Mouse (Mus musculus) G1E (cell line): Measurements from ENCODE around the gene Gfi1b. TPM values are rescaled to one million over a fixed set of nuclear protein-coding genes. Genes with fewer than 3 reads are reported as not detected.
A peak's percentile ranks its signal among the peaks of the same experiment; 100 is the strongest.

Experiments used
- ATAC-seq: 2 replicates; pipeline ENCODE4 v1.8.0; 2016; ENCODE audit warnings: mild to moderate bottlenecking; ENCODE audit not compliant: insufficient number of reproducible peaks, poor library complexity, low FRiP score, severe bottlenecking; ENCODE audit errors: extremely low read depth
- DNase-seq: peaks from one replicate; pipeline ENCODE4 v3.0.0; 2012; ENCODE audit warnings: low spot score
- H3K27me3 ChIP-seq: 2 replicates; pipeline ENCODE4 v1.6.1; 2012; ENCODE audit warnings: mild to moderate bottlenecking, low read length, inconsistent platforms; ENCODE audit not compliant: insufficient read depth
- H3K36me3 ChIP-seq: replicated peaks from 2 replicates; pipeline ENCODE3; 2012; ENCODE audit warnings: mild to moderate bottlenecking, inconsistent platforms
- H3K4me1 ChIP-seq: 2 replicates; pipeline ENCODE4 v1.6.1; 2012; ENCODE audit warnings: low read depth, low read length, inconsistent platforms, mixed read lengths; ENCODE audit not compliant: insufficient read depth
- H3K4me3 ChIP-seq: 2 replicates; pipeline ENCODE4 v1.5.1; 2012; ENCODE audit warnings: low read depth, mild to moderate bottlenecking, inconsistent platforms, low read length, moderate library complexity, mixed read lengths
- H3K9me3 ChIP-seq: replicated peaks from 2 replicates; pipeline ENCODE4 v1.6.1; 2012; ENCODE audit warnings: inconsistent platforms
- CTCF ChIP-seq: IDR thresholded peaks from 2 replicates; pipeline ENCODE4 v1.5.1; 2012; ENCODE audit warnings: low read depth, low read length, inconsistent platforms, mixed read lengths
- GATA1 ChIP-seq: IDR thresholded peaks from 2 replicates; pipeline ENCODE4 v1.6.1; 2012; ENCODE audit warnings: borderline replicate concordance, low read length, inconsistent platforms, mixed read lengths
- GATA2 ChIP-seq: IDR thresholded peaks from 2 replicates; pipeline ENCODE4 v1.6.1; 2012; ENCODE audit warnings: low read depth, low read length, inconsistent platforms, borderline replicate concordance
- POLR2AphosphoS5 ChIP-seq: IDR thresholded peaks from 2 replicates; pipeline ENCODE4 v1.6.1; 2012; ENCODE audit warnings: low read depth, low read length, inconsistent platforms; ENCODE audit not compliant: insufficient replicate concordance
- TAL1 ChIP-seq: conservative IDR thresholded peaks from 2 replicates; pipeline ENCODE4 v1.6.1; 2012; ENCODE audit warnings: low read depth, low read length, inconsistent platforms, mixed read lengths
- polyA plus RNA-seq: library from polyadenylated mRNA; stranded (reverse); fragments of >175 nt; gene quantifications from 2 replicates; pipeline ENCODE4 v1.2.3, GENCODE M21; 2012
- total RNA-seq, 2 experiments: library from RNA; stranded (forward) in 1 of 2; stranded (reverse) in 1 of 2; fragments of 200-1000 nt in 1 of 2; fragments of >200 nt in 1 of 2; fragmentation: Nextera tagmentation in 1 of 2; gene quantifications; 2 replicates each; pipeline ENCODE4 v1.2.3; 2014 to 2017

Gene Gfi1b
- total and polyA plus RNA-seq, 3 experiments: 104 to 739 (median 537) TPM

DNA sequence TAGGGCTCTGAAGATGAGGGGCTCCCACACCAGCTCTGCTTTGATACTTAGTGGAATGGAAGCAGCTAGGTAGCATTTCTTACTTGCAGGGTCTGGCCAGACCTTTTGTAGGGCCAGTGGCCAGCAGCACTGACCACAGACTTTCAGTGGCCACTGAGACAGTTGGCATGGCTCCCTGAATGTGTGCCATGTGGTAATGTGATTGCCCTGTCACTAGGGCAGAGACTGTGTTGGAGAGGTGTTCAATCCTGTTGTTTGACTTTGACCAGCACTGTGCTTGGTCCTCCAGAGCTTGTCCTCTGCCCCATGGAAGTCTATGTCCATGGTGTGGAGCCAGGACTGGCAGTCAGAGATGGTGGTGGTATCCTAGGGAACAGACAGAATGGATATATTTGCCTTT is 28.7 kb upstream of the Gfi1b start:
- no peaks in the 10 kb centered on the region for H3K9me3 ChIP-seq
- TF ChIP-seq CTCF: no peak
- TF ChIP-seq TAL1: no peak
- TF ChIP-seq GATA2: no peak
- TF ChIP-seq GATA1: no peak
- H3K4me3 ChIP-seq: no peak overlapping the region
- ATAC-seq (no peak), DNase-seq (no peak)
- H3K36me3 ChIP-seq: peaks cover 39% of the 10 kb centered on the region
- H3K27me3 ChIP-seq: no peaks in the 10 kb centered on the region
- peaks cover 26% of the 10 kb centered on the region for H3K4me1 ChIP-seq

DNA sequence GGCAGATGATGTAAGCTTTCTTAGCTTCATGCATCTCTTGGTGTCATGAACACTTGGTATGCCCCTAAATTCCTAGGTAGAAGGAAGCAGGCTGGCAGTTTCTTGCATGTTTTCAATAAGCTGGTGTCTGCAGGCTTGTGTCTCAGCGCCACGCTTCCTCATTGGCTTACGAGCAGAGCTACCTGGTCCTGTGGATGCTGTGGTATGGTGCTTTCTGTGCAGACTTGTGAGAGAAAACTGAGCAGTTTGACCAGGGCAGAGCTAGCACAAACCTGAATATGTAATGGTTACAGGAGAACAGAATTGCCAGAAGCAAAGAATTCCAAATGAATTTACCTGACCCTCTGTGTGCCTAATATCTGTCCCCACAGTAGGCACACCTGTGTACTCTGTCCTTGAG is 21.3 kb upstream of the Gfi1b start:
- Histone ChIP-seq H3K4me3 (no peak overlapping the region), H3K9me3 (no peaks in the 10 kb centered on the region), H3K4me1 (peaks cover 54% of the 10 kb centered on the region), H3K27me3 (no peaks in the 10 kb centered on the region), H3K36me3 (peaks cover 11% of the 10 kb centered on the region)
- ATAC-seq (no peak), DNase-seq (no peak)
- TF ChIP-seq POLR2AphosphoS5: no peak
- TF ChIP-seq GATA2: no peak
- no peak for TF ChIP-seq CTCF
- no peak for TF ChIP-seq GATA1
- no peak for TF ChIP-seq TAL1

GRCm38 (mm10) chr2:28641435-28641941 is 19.7 kb upstream of the Gfi1b start:
- peaks cover 10% of the 10 kb centered on the region for H3K36me3 ChIP-seq
- H3K27me3 ChIP-seq: no peaks in the 10 kb centered on the region; the same call in 1 of the 2 replicates
- peaks cover 53% of the 10 kb centered on the region for H3K4me1 ChIP-seq
- ATAC-seq (no peak), DNase-seq (no peak)
- no peaks in the 10 kb centered on the region for H3K9me3 ChIP-seq
- H3K4me3 ChIP-seq: peak overlapping the region; percentile 90
- TF ChIP-seq POLR2AphosphoS5: no peak
- TF ChIP-seq CTCF: no peak
- TF ChIP-seq GATA2: no peak
- TF ChIP-seq TAL1: no peak
- TF ChIP-seq GATA1: no peak

- ATAC-seq: peak; percentile 76
- no peaks in the 10 kb centered on the region for H3K9me3 ChIP-seq
These were observed 19.0 kb upstream of the Gfi1b start, which contains the start of gene Tsc1 for GRCm38 (mm10) chr2:28640461-28641424. Tsc1 (plus strand) TSS chr2:28641228.

DNA sequence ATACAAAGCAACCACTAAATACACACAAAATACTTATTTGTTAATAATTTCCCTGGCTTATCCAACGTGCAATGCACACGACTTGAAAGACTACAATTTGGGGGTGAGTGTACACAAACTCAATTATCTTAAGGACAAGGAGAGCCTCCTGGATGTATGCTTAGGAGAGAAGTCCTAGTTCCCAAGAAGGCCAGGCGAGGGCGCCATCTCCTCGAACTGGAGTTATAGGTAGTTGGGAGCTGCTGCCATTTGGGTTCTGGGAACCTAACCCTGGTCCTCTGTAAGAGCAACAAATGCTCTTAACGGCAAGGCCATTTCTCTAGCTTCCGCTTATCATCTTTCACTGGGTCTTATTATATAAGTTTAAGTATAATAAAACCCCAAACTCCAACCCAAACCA is 18.0 kb upstream of the Gfi1b start:
- ATAC-seq (no peak), DNase-seq (no peak)
- Histone ChIP-seq H3K36me3 (peaks cover 4% of the 10 kb centered on the region), H3K4me3 (no peak overlapping the region), H3K9me3 (no peaks in the 10 kb centered on the region), H3K27me3 (no peaks in the 10 kb centered on the region; the same call in 1 of the 2 replicates), H3K4me1 (peaks cover 39% of the 10 kb centered on the region)
- TF ChIP-seq TAL1: no peak
- peak; percentile 11; the same call in 1 of the 2 replicates for TF ChIP-seq CTCF

More at GRCm38 (mm10) chr2:28640461-28641424, 19.0 kb upstream of the Gfi1b start, which contains the start of gene Tsc1:
- TF ChIP-seq CTCF (no peak), GATA1 (no peak), GATA2 (no peak)
- H3K4me1 ChIP-seq: peaks cover 47% of the 10 kb centered on the region
- DNase-seq: peak; percentile 94
- H3K4me3 ChIP-seq: peak within 1 kb of the TSS; percentile 90
- H3K27me3 ChIP-seq: no peaks in the 10 kb centered on the region; the same call in 1 of the 2 replicates
- peaks cover 4% of the 10 kb centered on the region for H3K36me3 ChIP-seq

GRCm38 (mm10) chr2:28638886-28639285 is 17.1 kb upstream of the Gfi1b start:
- H3K27me3 ChIP-seq: no peaks in the 10 kb centered on the region; the same call in none of the 2 replicates
- H3K4me1 ChIP-seq: peaks cover 35% of the 10 kb centered on the region
- ATAC-seq (no peak), DNase-seq (no peak)
- no peak for TF ChIP-seq CTCF
- TF ChIP-seq TAL1: no peak
- TF ChIP-seq GATA1: no peak
- TF ChIP-seq GATA2: no peak
- no peak for TF ChIP-seq POLR2AphosphoS5
- H3K9me3 ChIP-seq: no peaks in the 10 kb centered on the region
- H3K36me3 ChIP-seq: peaks cover 4% of the 10 kb centered on the region
- H3K4me3 ChIP-seq: no peak overlapping the region
